Mouse (Mus musculus) embryonic facial prominence, embryonic 11.5 days (tissue): ENCODE measurements around the gene Tspan6. TPM values are rescaled to one million over a fixed set of nuclear protein-coding genes. Genes with fewer than 3 reads are reported as not detected.

Experiments used
- ATAC-seq: fragments of 200-750 bp; cut with Nextera tagmentation; replicated peaks from 2 replicates; pipeline ENCODE4 v1.8.0; 2017; ENCODE audit warnings: low read depth; ENCODE audit not compliant: insufficient number of reproducible peaks, low FRiP score, low TSS enrichment
- DNase-seq: peaks from one replicate; pipeline ENCODE4 v3.0.0-alpha.2; 2015; ENCODE audit warnings: low spot score
- H3K27ac ChIP-seq: fragments of 300-500 bp; sonication (generic); replicated peaks from 2 replicates; pipeline ENCODE4 v1.5.1; 2014; ENCODE audit warnings: mild to moderate bottlenecking, low read depth, low read length, control low read depth
- H3K27me3 ChIP-seq: fragments of 300-500 bp; sonication (generic); 2 replicates; pipeline ENCODE4 v1.6.1; 2014; ENCODE audit warnings: mild to moderate bottlenecking, low read length, moderate library complexity, mixed read lengths; ENCODE audit not compliant: control insufficient read depth, insufficient read depth
- H3K36me3 ChIP-seq: fragments of 300-500 bp; sonication (generic); replicated peaks from 2 replicates; pipeline ENCODE4 v1.6.1; 2014; ENCODE audit warnings: low read depth, mild to moderate bottlenecking, low read length, moderate library complexity, mixed read lengths; ENCODE audit not compliant: control insufficient read depth, insufficient read depth
- H3K4me1 ChIP-seq: fragments of 300-500 bp; sonication (generic); 2 replicates; pipeline ENCODE4 v1.6.1; 2014; ENCODE audit warnings: low read length, mixed read lengths; ENCODE audit not compliant: control insufficient read depth, insufficient read depth
- H3K4me2 ChIP-seq: fragments of 300-500 bp; sonication (generic); 2 replicates; pipeline ENCODE4 v1.6.1; 2014; ENCODE audit warnings: low read depth, mild to moderate bottlenecking, control low read depth, low read length, moderate library complexity
- H3K4me3 ChIP-seq: fragments of 300-500 bp; sonication (generic); 2 replicates; pipeline ENCODE4 v1.5.1; 2014; ENCODE audit warnings: low read depth, low read length, control low read depth
- H3K9ac ChIP-seq: fragments of 300-500 bp; sonication (generic); replicated peaks from 2 replicates; pipeline ENCODE4 v1.6.1; 2014; ENCODE audit warnings: mild to moderate bottlenecking, control low read depth, low read length
- H3K9me3 ChIP-seq: fragments of 300-500 bp; sonication (generic); replicated peaks from 2 replicates; pipeline ENCODE4 v1.6.1; 2016; ENCODE audit warnings: mild to moderate bottlenecking, low read length, inconsistent platforms, mixed read lengths; ENCODE audit not compliant: control insufficient read depth
- WGBS: fragments of 180-500 bp; shearing (Covaris S2); extraction: QIAGEN DNeasy Blood & Tissue Kit; methylation state at CpG from one replicate; pipeline ENCODE4 v1.1.7; 2014; 5-methylcytosine and 5-hydroxymethylcytosine counted together
- polyA plus RNA-seq: library from polyadenylated mRNA; unstranded; fragments of >200 nt; fragmentation: Nextera tagmentation; extraction: Ambion mirVana; gene quantifications from 2 replicates; pipeline ENCODE4 v1.2.1, GENCODE M21; 2014

Gene Tspan6
- polyA plus RNA-seq, 1 experiment from 2014 or later: 235 TPM

DNA sequence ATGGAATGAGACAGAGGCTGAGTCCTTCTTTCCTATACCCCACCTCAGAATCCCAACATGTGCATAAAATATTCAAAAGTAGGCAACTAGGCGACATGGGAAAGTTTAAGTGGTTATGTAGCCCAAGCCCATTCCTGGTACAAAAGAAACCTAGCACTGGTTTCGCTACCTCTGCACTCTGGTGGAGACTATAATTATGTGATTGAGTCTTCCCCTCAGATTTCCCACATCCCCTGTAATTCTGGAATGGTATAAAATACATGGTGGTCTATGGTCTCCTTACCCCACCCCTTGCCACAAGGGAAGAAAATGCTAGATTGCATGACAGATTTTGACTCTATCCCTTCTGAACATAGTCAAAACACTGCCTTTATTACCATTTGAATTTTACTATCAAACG, 14.8 kb upstream of the Tspan6 start:
- DNase-seq (no peak), ATAC-seq (no peak)
- no peaks in the 10 kb centered on the region for H3K27me3 ChIP-seq
- no peaks in the 10 kb centered on the region for H3K9me3 ChIP-seq
- H3K4me1 ChIP-seq: no peaks in the 10 kb centered on the region
- no peaks in the 10 kb centered on the region for H3K36me3 ChIP-seq
- H3K4me2 ChIP-seq: no peak overlapping the region
- WGBS: 84% methylated on average over 3 of the region's 3 CpGs
- H3K9ac ChIP-seq: no peak overlapping the region
- H3K4me3 ChIP-seq: no peak overlapping the region
- no peak overlapping the region for H3K27ac ChIP-seq

DNA sequence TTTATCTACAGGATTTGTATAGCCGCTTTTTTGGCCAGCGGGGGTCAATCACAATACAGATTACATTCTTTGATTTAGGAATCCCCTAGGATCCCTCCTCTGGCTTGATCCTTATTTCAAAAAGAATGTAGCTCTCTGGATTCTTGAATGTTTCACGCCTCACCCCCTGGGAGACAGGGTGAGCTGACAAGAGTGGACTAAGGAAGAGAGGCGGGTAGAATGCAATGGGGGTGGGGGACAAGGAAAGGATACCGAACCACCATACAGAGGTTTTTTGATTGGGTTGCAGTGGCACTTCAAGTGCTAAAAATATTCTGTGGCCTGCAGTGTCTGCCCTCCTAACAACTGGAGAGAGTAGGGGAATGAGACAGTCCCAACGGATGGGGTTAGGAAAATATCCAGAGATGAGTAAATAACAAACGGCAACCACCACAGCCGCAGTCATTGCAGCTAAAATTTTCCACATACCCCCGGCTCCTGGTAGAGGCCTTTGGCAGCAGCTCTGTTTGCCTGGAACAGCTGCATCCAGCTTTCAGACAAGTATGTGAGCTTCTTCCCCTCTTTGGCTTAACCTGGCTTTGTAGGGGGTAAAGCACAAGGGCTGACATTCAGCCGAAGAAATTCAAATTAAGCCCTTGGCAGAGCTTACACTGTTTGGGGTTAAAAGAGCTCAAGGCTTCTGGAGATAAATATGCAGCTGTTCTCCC, 13.3 kb upstream of the Tspan6 start:
- 38% methylated on average over 10 of the region's 10 CpGs for WGBS
- H3K27me3 ChIP-seq: no peaks in the 10 kb centered on the region
- no peaks in the 10 kb centered on the region for H3K9me3 ChIP-seq
- no peaks in the 10 kb centered on the region for H3K4me1 ChIP-seq
- no peak overlapping the region for H3K4me3 ChIP-seq
- no peak overlapping the region for H3K9ac ChIP-seq
- no peak overlapping the region for H3K27ac ChIP-seq
- DNase-seq (no peak), ATAC-seq (no peak)
- H3K36me3 ChIP-seq: no peaks in the 10 kb centered on the region
- no peak overlapping the region for H3K4me2 ChIP-seq

DNA sequence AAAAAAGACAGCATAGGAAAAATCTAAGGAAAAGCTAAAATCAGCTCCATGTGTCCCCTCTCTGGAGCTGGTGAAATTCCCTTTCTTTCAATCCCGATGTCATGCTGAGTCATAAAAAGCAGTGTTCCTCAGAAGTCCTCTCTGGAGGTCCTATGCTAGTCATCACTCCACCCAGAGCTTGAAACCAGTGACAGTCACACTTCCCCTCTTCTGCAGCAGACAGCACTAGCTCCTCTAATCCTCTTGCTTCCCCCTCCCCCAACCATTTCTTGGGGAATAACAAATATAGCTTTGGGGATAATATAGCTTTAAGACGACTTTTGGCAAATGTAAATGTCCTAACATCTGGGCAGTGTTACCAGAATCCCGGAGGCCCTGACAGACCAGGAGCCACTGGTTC, 10.0 kb upstream of the Tspan6 start, which contains the start of gene Srpx2:
TSS of gene Srpx2 (plus strand) at position 166 of the 400 bp plus-strand sequence.
- Histone ChIP-seq H3K4me2 (no peak within 1 kb of the TSS), H3K36me3 (no peaks in the 10 kb centered on the region), H3K9me3 (no peaks in the 10 kb centered on the region), H3K4me3 (no peak within 1 kb of the TSS), H3K4me1 (no peaks in the 10 kb centered on the region), H3K27me3 (no peaks in the 10 kb centered on the region), H3K9ac (no peak within 1 kb of the TSS), H3K27ac (no peak within 1 kb of the TSS)
- ATAC-seq (no peak), DNase-seq (peak; percentile 10)
- 26% methylated on average over 3 of the region's 3 CpGs for WGBS

- Histone ChIP-seq H3K27ac (no peak overlapping the region), H3K4me2 (no peak overlapping the region), H3K9me3 (no peaks in the 10 kb centered on the region), H3K4me1 (no peaks in the 10 kb centered on the region), H3K4me3 (no peak overlapping the region), H3K36me3 (no peaks in the 10 kb centered on the region; the same call in 1 of the 2 replicates), H3K27me3 (no peaks in the 10 kb centered on the region), H3K9ac (no peak overlapping the region)
- DNase-seq (no peak), ATAC-seq (no peak)
- 85% methylated on average over 5 of the region's 5 CpGs for WGBS
Observed at GRCm38 (mm10) chrX:133888111-133888510, 10.1 kb downstream of the Tspan6 start.

GRCm38 (mm10) chrX:133887308-133887707, 10.9 kb downstream of the Tspan6 start:
- DNase-seq (no peak), ATAC-seq (no peak)
- H3K27ac ChIP-seq: no peak overlapping the region
- H3K36me3 ChIP-seq: no peaks in the 10 kb centered on the region; the same call in 1 of the 2 replicates
- H3K9ac ChIP-seq: no peak overlapping the region
- H3K9me3 ChIP-seq: no peaks in the 10 kb centered on the region
- WGBS: 96% methylated on average over 3 of the region's 3 CpGs
- H3K4me1 ChIP-seq: no peaks in the 10 kb centered on the region
- H3K4me3 ChIP-seq: no peak overlapping the region
- no peaks in the 10 kb centered on the region for H3K27me3 ChIP-seq
- no peak overlapping the region for H3K4me2 ChIP-seq

- DNase-seq: no peak
- H3K4me2 ChIP-seq: no peak overlapping the region
- H3K27ac ChIP-seq: no peak overlapping the region
- no peak overlapping the region for H3K4me3 ChIP-seq
- no peaks in the 10 kb centered on the region for H3K27me3 ChIP-seq
- H3K9me3 ChIP-seq: no peaks in the 10 kb centered on the region
- 88% methylated on average over 6 of the region's 6 CpGs for WGBS
- no peaks in the 10 kb centered on the region for H3K4me1 ChIP-seq
- no peak for ATAC-seq
- H3K36me3 ChIP-seq: no peaks in the 10 kb centered on the region
- H3K9ac ChIP-seq: no peak overlapping the region
Observed at GRCm38 (mm10) chrX:133869743-133870142, 28.5 kb downstream of the Tspan6 start.

GRCm38 (mm10) chrX:133853637-133854036, 44.6 kb downstream of the Tspan6 start:
- Histone ChIP-seq H3K27ac (no peak overlapping the region), H3K4me3 (no peak overlapping the region), H3K36me3 (no peaks in the 10 kb centered on the region), H3K9ac (no peak overlapping the region), H3K4me1 (no peaks in the 10 kb centered on the region), H3K9me3 (no peaks in the 10 kb centered on the region), H3K4me2 (no peak overlapping the region), H3K27me3 (no peaks in the 10 kb centered on the region)
- ATAC-seq (no peak), DNase-seq (peak; percentile 5)
- 91% methylated on average over 4 of the region's 4 CpGs for WGBS

DNA sequence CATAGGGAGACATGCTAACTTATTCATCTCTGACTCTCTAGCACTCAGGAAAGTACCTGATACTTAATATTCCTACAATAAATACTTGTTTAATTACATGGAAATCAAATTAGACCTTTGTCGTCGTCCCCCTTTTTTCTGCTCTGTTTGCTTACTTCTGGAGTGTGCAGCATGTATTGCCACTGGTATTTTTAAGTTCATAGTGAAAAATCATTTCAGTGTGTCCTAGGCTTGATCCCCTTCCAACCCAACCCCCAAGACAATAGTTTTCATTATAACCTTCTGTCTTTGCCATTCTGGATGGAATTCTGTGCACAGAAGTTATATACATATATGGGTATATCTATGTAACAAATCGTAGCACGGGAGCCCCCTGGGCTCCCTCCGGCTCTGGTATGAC, 47.5 kb downstream of the Tspan6 start, which contains the start of gene Tnmd:
TSS of gene Tnmd (plus strand) at position 301 of the 400 bp plus-strand sequence.
- ATAC-seq (no peak), DNase-seq (no peak)
- no peaks in the 10 kb centered on the region for H3K9me3 ChIP-seq
- no peaks in the 10 kb centered on the region for H3K36me3 ChIP-seq
- H3K27me3 ChIP-seq: no peaks in the 10 kb centered on the region
- 81% methylated on average over 5 of the region's 5 CpGs for WGBS
- H3K4me3 ChIP-seq: no peak within 1 kb of the TSS
- no peak within 1 kb of the TSS for H3K27ac ChIP-seq
- H3K9ac ChIP-seq: no peak within 1 kb of the TSS
- no peak within 1 kb of the TSS for H3K4me2 ChIP-seq
- H3K4me1 ChIP-seq: no peaks in the 10 kb centered on the region
